Mouse (Mus musculus) cerebellum, postnatal 10 days (tissue): ENCODE results near the gene Podn.

Experiments used
- DNase-seq, 2 experiments: peaks; one replicate each; pipeline ENCODE4 v3.0.0; 2021; ENCODE audit warnings: mixed read lengths in 2 of 2

Gene Podn

GRCm38 (mm10) chr4:108077224-108077955, 18.9 kb downstream of the Podn start:
- no peak for DNase-seq

GRCm38 (mm10) chr4:108074204-108074823, 21.9 kb downstream of the Podn start:
- DNase-seq, result no peak

DNA sequence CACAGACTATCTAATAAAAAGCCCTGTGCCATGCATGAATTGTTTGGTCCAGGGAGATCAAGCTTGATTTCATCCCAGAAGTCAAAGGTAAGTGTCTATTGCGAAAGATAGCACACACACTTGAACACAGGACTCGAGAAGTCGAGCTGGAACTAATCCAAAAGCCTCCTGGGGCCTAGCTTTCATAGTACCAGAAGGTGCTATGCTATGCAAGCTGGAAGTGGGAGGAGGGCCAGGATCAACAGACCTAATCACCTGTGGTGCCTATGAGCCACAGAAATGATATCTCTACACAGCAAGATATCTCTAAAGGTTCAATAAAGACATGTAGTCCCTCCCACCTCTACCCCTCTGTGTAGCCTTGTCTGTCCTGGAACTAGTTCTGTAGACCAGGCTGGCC, 24.2 kb downstream of the Podn start:
- DNase-seq, result peak; percentile 24 to 34

DNA sequence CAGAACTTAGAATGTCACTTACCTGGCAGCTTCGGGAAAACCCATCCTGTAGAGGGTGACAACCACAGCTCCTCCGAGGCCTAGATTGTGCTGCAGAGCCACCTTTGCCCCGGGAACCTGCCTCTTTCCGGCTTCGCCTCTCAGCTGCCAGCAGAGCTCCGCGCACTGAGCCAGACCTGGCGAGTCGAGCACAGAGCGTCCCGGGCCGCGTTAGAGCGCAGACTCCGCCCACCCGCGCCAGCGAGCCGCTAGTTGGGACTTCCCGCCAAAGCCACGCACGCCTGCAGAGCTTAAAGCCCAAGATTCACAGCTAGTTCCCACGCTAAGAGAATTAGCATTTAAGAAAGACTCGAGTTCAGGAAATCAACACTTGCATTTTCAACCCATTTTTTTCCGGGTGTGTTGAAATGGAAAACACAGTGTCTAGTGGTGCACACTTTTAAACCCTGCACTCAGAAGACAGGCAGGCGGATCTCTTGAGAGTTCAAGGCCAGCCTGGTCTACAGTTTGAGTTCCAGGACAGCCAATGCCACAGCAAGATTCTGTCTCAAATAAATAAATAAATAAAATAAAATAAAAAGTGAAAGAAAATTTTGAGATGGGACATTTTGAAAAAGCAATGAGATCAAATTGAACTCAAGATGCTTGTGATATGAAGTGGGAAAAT, 24.9 kb downstream of the Podn start:
- peak; percentile 94 to 97 for DNase-seq

DNA sequence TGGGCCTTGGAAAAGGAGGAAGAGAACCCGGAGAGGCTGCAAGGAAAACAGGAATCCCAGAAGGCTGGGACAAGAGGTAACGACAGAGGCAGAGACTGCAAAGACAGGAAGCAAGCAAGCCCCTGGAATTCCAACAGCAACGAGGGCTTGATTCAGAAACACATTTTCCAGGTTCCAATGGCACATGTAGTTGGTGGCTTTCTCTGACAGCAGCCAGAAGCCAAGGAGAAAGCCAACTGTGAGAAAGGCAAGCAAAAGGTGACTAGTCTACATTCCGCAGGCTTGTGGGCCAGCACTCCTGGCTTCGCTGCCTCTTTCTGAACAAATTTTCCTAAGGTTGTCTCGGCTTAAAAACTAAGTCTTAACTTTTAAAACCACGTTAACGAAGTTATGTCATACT, 25.5 kb downstream of the Podn start:
- DNase-seq, result peak; percentile 12 to 29

GRCm38 (mm10) chr4:108070286-108070685, 26.0 kb downstream of the Podn start:
- DNase-seq, result no peak

DNA sequence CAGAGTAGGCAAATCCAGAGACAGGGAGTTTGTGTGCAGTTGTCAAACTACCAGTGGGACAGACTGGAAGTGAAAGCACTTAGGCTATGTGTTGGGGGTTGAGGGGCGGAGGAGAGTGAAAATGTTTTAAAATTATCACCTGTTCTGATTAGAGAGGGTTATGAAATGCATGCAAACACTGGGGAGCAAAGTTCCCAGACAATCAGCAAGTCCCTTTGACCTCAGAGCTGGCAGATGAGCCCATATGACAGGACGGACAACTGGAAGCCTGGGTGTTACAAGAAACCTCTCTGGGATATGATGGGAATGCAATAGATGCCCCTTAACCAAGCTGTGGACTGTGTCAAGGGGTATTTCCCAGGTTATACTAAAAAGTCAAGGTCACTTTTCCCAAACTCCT, 28.2 kb downstream of the Podn start:
- no peak for DNase-seq

DNA sequence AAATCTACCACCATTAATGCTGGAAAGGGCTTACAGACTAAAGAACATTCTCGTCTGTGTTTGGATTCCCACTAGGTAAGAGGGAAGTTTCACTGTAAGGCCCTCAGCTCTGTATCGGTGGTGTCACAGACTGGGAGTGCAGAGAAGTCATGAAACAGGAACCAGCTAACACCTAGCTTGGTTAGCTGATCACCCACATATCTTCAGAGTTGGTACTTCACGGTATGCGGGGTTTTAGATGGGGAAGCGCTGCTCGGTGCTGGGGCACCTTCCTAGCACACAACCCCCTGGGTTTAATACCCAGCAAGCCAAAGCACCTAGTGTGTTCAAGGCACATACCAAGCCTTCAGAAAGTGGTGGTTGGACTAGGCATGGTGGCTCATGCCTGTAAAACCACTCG, 29.0 kb downstream of the Podn start:
- DNase-seq, result no peak

GRCm38 (mm10) chr4:108066569-108066968, 29.7 kb downstream of the Podn start:
- no peak for DNase-seq

DNA sequence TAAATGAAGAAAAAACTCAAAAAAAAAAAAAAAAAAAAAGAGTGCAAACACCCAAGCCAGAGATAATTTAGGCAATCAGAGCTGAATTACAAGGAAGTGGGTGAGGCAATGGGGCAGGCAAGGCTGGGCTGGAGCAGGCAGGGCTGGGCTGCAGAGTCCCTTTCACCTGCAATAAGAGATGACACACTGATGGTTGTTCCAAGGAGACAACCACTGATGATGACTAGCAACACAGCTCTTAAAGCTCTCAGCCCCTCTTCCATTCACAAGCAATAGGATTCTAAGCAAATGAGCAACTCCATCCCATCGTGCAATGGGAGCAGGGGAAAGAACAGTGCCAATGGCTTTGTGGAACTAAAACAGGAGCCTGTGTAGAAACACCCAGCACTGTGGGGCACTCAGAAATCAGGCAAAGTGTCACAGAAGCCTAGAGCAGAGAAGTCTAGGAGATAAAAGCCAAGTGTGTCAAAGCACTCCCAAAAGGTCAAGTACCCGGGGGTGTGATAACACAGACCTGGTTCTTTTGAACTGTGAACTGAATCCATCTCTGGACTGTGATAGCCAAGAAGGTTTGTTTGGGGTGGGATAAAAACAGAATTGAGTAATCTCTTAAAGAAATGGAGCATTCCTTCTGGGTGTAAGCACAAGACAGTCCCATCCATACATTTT, 30.9 kb downstream of the Podn start:
- DNase-seq, result no peak

DNA sequence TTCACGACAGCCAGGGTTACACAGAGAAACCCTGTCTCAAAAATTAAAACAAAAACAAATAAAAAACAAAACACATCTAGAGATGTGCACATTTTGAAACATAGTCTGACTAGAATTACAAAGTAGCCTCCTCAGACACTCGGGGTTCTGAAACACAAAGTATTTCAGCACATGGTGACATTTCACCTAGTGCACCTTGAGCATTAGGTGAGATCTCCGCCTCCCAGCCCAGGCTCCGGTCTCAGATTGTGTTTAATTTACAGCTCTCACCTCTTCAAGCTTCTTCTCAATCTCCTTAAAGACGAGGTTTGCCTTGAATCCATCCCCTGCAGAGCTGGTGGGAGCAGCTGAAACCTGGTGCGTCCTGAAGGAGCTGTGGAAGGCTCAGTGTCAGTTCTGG, 32.6 kb downstream of the Podn start:
- no peak for DNase-seq

GRCm38 (mm10) chr4:108062524-108062923, 33.7 kb downstream of the Podn start:
- DNase-seq, result no peak

DNA sequence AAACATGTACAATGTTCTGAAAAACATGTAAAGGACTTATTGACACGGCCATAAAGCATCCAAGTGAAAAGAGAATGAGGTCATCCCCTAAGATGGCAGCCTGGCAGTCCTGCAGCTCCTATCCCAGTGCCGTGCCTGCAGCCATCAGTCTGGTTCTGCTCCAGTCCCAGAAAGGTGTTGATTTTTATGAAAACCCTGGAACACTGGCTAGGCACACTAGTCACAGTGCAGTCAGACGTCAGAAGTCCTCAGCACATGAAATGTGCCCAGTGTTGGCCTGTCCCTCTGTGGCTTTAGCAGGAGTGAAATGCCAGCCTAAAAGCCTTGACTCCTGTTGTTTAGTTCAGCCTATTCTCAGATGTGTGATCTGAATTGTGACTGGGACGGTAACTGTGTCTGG, 35.5 kb downstream of the Podn start:
- DNase-seq, result no peak

DNA sequence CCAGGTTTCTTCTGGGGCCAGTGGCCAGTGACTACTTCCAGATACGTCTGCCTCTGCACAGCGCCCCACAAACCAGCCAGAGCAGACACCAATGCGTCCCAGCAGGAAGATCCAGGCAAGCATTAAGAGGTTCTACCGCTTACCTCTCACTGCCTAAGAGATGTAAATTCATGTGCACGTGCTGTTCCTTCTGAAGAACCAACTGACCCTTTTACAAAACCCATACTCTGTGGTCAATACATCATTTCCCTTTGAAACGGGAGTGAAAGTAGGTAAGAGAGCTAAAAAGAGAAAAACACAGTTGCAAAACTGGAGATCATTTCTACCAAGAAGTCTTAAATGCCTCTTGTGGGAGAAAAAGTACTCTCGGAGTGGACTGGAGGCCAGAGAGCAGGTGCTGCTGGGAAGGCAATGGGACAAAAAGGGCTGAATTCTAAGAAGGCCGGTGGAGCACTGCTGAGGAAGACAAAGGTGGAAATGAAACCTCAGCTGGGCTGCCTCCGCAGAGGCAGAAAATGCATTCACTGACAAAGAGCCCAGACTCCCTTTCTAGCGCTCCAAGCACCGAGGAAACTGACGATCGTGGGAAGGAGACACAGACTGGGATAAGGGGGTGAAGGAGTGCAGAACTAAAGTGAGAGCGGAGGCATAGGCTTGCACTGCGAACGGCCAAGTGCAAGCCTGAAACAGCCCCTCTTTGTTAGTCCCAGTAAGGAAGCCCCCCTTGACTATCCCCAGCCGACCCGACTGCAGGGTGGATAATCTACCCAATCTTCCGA, 36.5 kb downstream of the Podn start:
- no peak for DNase-seq

- DNase-seq, result no peak
These were observed 38.1 kb downstream of the Podn start for GRCm38 (mm10) chr4:108058166-108058565.

DNA sequence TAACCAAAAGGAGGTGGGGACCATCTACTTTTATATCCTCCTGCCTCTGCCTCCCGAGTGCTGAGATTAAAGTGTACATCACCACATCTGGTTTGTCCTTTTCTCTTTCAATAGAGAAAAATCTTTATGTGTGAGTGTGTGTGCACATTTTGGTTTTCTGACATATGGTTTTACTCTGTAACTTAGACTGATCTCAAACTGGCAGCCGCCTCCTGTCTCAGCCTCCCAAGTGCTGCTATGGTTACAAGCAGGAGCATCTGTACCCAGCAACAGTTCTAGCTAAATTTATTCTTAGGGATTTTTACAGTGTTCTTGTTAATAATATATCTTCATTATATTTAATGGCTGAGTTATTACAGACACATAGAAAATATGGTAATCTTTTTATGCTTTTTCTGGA, 39.0 kb downstream of the Podn start:
- no peak for DNase-seq

GRCm38 (mm10) chr4:108055873-108056272, 40.4 kb downstream of the Podn start:
- DNase-seq, result no peak

GRCm38 (mm10) chr4:108052673-108053072, 43.6 kb downstream of the Podn start:
- no peak for DNase-seq

DNA sequence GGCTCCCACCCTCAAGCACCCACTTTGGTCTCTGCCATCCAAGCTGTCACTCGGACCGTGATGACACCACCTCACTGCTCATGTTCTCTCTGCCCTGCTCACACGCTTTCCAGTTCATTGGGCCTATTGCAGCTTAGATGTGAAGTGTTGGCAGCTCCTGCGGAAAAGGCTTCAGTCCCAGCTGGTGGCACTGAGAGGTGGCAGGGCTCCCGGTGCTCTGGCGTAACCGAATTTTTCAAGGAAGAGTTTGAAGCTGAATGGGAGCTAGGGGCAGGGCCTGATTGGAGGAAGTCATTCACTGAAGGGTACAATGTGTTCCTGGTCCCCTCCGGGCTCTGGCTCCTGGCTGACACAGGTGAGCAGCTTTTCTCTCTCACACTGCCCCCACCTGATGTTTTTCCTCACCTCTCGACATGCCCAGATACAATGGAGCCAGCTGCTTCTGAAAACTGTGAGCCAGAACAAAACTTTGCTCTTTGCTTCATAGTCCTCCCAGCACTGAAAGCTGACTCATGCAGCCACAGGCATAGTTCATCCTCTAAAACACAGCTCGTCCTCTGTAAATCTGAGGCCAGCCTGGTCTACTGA, 44.5 kb downstream of the Podn start:
- DNase-seq, result peak; percentile 79 to 87

DNA sequence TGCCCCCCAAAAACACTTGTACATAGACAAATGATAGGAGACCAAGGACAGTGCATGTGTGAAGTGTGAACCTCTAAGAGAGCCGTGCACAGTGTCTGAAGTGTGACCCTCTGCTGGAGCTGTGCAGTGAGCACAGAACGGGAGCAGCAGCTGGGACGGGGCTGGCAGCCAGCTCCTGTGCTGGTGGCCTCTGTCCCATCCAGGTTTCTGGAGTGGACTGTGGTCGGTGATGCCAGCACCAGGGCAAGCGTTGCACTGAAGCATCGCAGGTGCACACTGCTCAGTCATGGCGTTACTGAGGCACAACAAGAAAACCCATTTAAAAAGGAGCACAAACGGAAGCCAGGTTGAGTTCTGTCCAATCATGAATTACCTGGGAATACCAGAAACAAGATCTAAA, 50.1 kb downstream of the Podn start:
- peak; percentile 87 to 91 for DNase-seq

DNA sequence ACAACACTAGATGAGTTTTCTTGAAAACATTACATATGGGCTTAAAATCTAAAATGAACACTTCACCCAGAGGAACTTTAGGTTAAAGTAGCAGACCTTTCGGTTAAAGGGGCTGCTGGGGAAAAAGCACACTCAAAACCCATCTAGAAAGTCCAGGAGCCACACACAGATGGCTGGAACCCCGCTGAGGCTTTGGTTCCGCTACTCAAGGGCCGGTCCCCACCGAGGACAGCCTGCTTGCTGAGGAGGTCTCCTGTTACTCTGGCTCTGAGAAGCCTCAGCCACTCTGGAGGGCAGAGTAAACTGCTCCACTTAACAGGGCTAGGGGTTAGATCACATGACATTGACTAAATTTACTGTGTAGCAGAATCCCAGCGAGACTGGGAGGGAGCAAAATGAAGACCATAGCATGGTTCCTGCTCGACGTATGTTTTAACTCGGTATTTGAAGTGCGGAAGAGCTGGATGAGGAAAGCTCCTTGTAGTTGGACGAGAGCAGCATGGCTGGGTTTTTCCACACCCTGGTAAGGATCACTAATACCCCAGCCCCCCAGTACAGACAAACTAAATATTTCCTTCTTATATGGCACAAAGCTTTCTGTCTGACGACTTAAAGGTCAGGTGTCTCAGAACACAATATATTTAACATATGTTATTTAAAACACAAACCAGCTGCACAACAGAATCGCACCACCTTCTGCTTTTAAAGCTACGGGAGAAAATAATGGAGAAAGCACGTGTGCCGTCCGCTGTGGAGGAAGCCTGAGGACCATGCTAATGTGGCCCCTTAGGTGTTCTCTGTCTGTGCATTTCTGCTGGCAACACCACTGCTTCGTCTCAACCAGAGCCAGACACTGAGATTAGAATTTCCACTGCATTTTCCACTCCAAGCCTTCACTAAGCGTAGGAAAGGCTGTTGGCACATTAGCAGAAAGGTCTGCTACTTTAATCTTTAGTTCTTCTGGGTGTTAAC, 50.8 kb downstream of the Podn start:
- peak; percentile 55 to 65 for DNase-seq
